Mouse (Mus musculus) neural tube, embryonic 14.5 days (tissue): ENCODE results near the gene B9d1. TPM values are rescaled to one million over a fixed set of nuclear protein-coding genes. Genes with fewer than 3 reads are reported as not detected.

ENCODE experiments used
- ATAC-seq: fragments of 200-750 bp; cut with Nextera tagmentation; 2 replicates; pipeline ENCODE4 v1.8.0; 2017; ENCODE audit warnings: low read depth, mild to moderate bottlenecking, moderate TSS enrichment, moderate library complexity
- H3K27ac ChIP-seq: fragments of 300-500 bp; sonication (generic); 2 replicates; pipeline ENCODE4 v1.5.1; 2014; ENCODE audit warnings: low read depth, mild to moderate bottlenecking, control low read depth, low read length, moderate library complexity, mixed read lengths
- H3K27me3 ChIP-seq: fragments of 300-500 bp; sonication (generic); 2 replicates; pipeline ENCODE4 v1.6.1; 2014; ENCODE audit warnings: low read length; ENCODE audit not compliant: control insufficient read depth, insufficient read depth
- H3K36me3 ChIP-seq: fragments of 300-500 bp; sonication (generic); 2 replicates; pipeline ENCODE4 v1.6.1; 2014; ENCODE audit warnings: low read length, mixed read lengths; ENCODE audit not compliant: control insufficient read depth, insufficient read depth
- H3K4me1 ChIP-seq: fragments of 300-500 bp; sonication (generic); 2 replicates; pipeline ENCODE4 v1.6.1; 2014; ENCODE audit warnings: low read length; ENCODE audit not compliant: control insufficient read depth, insufficient read depth
- H3K4me2 ChIP-seq: fragments of 300-500 bp; sonication (generic); 2 replicates; pipeline ENCODE4 v1.6.1; 2014; ENCODE audit warnings: mild to moderate bottlenecking, low read depth, low read length, control low read depth
- H3K4me3 ChIP-seq: fragments of 300-500 bp; sonication (generic); 2 replicates; pipeline ENCODE4 v1.5.1; 2014; ENCODE audit warnings: low read depth, low read length, control low read depth, mixed read lengths
- H3K9ac ChIP-seq: fragments of 300-500 bp; sonication (generic); replicated peaks from 2 replicates; pipeline ENCODE4 v1.6.1; 2014; ENCODE audit warnings: low read depth, mild to moderate bottlenecking, control low read depth, low read length, mixed read lengths
- H3K9me3 ChIP-seq: fragments of 300-500 bp; sonication (generic); 2 replicates; pipeline ENCODE4 v1.6.1; 2016; ENCODE audit warnings: low read length; ENCODE audit not compliant: control insufficient read depth
- WGBS: fragments of 180-500 bp; shearing (Covaris S2); extraction: QIAGEN DNeasy Blood & Tissue Kit; methylation state at CpG from one replicate; pipeline ENCODE4 v1.1.7; 2014; 5-methylcytosine and 5-hydroxymethylcytosine counted together
- polyA plus RNA-seq: library from polyadenylated mRNA; unstranded; fragments of >200 nt; fragmentation: Nextera tagmentation; extraction: Ambion mirVana; gene quantifications from 2 replicates; pipeline ENCODE4 v1.2.1, GENCODE M21; 2014

Gene B9d1
- polyA plus RNA-seq, 1 experiment from 2014 or later = 36.9 TPM

DNA sequence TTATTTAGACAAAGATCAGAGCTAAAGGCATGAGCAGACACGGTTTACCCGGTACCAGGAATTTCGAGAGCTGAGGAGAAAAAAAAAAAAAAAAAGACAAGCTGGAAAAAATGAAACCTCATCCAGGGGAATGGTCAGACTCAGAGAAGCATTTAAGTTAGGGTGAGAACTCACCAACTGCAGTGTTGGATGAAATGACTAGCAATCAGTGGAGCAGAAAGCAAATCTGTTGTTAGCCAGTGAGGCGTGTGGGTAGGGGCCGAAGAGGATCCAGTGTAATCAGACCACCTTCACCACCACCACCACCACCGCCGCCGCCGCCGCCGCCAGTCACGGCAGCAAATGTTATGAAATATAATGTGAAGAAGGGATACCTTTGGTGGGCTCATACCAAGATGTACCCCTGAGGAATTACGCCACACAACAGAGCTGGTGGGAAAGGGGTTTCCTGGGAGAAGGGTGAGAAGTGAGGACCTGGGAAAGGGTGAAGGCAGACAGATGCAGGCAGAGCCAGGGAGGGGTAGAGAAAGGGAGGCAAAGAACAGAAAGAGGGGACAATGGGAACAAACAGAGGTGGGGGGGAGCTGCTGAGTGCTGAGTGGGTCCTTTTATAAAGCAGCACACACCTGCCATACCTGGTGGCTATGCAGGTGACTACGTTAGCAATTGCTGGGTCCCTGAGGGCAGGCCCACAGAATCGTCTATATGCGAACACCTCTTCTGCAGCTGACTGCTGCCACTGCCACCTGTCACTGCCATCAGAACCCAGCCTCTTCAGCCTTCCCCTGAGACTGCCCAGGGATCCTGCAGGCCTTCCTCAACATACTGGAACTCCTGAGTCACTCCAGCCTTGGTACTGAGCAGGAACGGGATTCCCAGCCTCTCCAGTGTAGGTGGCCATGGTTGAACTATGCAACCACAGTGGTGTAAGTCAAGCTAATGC is 27.1 kb upstream of the B9d1 start:
- no peaks in the 10 kb centered on the region for H3K4me1 ChIP-seq
- 61% methylated on average over 17 of the region's 17 CpGs for WGBS
- no peak overlapping the region for H3K9ac ChIP-seq
- no peak for ATAC-seq
- H3K27me3 ChIP-seq = no peaks in the 10 kb centered on the region
- H3K36me3 ChIP-seq = no peaks in the 10 kb centered on the region
- no peaks in the 10 kb centered on the region for H3K9me3 ChIP-seq
- H3K4me2 ChIP-seq = no peak overlapping the region
- H3K27ac ChIP-seq = no peak overlapping the region
- no peak overlapping the region for H3K4me3 ChIP-seq

DNA sequence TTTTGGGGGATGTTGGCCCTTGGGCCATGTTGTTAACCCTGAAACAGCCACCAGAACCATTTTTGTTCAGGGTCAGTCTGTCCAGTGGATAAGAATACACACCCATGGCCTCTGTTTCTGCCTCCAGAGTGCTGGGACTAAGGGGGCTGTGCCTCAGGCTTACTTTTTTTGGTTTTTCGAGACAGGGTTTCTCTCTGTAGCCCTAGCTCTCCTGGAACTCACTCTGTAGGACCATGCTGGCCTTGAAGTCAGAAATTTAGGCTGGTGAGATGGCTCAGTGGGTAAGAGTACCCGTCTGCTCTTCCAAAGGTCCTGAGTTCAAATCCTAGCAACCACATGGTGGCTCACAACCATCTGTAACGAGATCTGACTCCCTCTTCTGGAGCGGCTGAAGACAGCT is 26.2 kb upstream of the B9d1 start:
- 89% methylated on average over 4 of the region's 4 CpGs for WGBS
- Histone ChIP-seq H3K4me2 (no peak overlapping the region), H3K4me1 (no peaks in the 10 kb centered on the region), H3K9me3 (no peaks in the 10 kb centered on the region), H3K9ac (no peak overlapping the region), H3K27me3 (no peaks in the 10 kb centered on the region), H3K36me3 (no peaks in the 10 kb centered on the region), H3K27ac (no peak overlapping the region), H3K4me3 (no peak overlapping the region)
- ATAC-seq = no peak

DNA sequence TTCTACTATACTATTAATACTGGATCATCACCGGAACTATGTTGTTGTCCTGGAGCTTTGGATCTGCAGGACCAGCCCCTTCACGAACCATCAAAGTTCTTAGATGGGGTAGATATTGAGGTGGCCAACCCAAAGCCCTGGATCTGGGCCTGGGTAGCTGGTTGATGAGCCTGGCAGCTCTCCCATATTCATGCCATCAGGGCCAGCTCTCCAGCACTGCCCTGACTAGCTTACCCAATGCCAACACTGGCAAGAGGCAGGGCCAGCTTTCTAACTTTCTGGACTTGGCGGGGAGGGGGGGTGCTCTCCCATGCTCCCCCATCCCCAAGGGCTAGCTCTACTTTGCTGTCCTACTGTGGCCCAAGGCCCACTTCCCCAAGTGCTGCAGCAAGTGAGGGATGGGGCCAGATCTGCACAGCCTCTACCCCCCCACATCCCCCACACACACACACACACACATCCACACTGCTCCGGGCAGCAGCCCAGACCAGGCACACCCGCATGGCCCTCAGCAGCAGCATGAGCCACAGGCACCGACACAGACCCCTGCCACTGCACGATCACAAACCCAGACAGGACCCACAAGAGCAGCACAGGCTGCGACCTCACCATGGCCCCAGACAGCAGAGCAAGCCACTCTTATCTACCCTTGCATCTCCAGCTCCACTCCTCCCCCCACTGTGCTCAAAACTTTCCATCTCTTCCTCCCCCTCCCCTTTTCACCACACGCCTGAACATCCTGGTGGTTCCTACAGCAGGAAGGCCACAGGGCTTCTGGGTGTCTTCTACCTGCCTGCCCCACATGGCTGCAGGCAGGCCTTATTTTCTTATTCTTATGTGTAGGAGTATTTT is 23.5 kb upstream of the B9d1 start:
- no peak overlapping the region for H3K4me2 ChIP-seq
- no peak overlapping the region for H3K9ac ChIP-seq
- WGBS = 86% methylated on average over 9 of the region's 9 CpGs
- H3K27ac ChIP-seq = no peak overlapping the region
- no peak overlapping the region for H3K4me3 ChIP-seq
- H3K9me3 ChIP-seq = no peaks in the 10 kb centered on the region
- peaks cover 14% of the 10 kb centered on the region for H3K4me1 ChIP-seq
- no peaks in the 10 kb centered on the region for H3K27me3 ChIP-seq
- no peak for ATAC-seq
- no peaks in the 10 kb centered on the region for H3K36me3 ChIP-seq

DNA sequence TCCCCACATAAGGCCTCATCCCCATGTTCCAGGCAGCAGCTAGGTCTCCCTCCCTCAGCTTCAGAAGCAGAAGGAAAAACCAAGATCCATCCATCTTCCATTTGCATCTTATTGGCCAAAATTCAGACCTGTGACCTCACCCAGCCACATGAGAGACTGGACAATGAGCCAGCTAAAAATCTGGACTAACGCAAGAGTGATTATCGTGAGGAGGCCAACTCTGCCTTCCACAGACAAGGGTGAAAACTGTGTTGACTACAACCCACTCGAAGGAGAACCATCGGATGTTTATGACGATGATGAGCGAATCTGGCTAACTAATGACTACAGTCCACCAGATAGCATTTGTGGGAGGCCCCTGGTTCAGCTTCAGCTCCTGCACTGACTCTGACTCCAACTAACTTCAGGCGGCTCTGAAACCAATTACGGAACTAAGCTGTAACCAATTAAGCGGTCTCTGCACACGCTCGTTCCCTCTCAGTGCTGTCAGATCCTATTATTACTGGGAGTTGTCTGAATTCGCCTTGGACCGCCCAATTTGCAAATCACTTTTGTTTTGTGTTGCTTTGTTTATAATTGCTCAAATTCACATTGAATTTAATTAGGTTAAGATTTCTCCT is 21.6 kb upstream of the B9d1 start:
- Histone ChIP-seq H3K9ac (no peak overlapping the region), H3K4me1 (peaks cover 20% of the 10 kb centered on the region), H3K27me3 (no peaks in the 10 kb centered on the region), H3K9me3 (no peaks in the 10 kb centered on the region), H3K4me3 (no peak overlapping the region), H3K27ac (no peak overlapping the region), H3K4me2 (no peak overlapping the region), H3K36me3 (0 out of 2 replicates have a peak, but pooled peaks cover 4% of the 10 kb centered on the region)
- no peak for ATAC-seq
- 71% methylated on average over 13 of the region's 13 CpGs for WGBS

DNA sequence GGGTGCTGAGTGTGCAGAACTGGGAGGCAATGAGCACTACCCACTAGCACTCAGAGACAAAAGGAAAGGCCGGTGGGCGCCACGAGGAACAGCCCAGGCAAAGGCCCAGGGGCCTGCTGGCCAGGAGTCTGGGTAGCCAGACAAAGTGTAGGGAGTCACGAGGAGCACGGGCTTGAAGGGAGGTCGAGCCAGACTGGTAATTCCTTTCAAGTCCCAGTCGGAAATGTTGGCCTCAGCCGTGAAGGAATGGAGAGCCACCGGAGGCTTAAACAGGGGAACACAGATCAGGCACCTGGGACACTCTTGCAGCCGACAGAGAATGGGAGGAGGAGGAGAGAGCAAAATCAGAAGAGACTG is 20.7 kb upstream of the B9d1 start:
- H3K9ac ChIP-seq = 0 out of 2 replicates have a peak overlapping the region, but pooled peaks have one; percentile 30
- H3K27me3 ChIP-seq = no peaks in the 10 kb centered on the region
- H3K36me3 ChIP-seq = peaks cover 9% of the 10 kb centered on the region
- peaks cover 20% of the 10 kb centered on the region for H3K4me1 ChIP-seq
- no peak for ATAC-seq
- peak overlapping the region; percentile 74 for H3K27ac ChIP-seq
- WGBS = 17% methylated on average over 10 of the region's 10 CpGs
- H3K9me3 ChIP-seq = no peaks in the 10 kb centered on the region
- H3K4me2 ChIP-seq = no peak overlapping the region
- no peak overlapping the region for H3K4me3 ChIP-seq

DNA sequence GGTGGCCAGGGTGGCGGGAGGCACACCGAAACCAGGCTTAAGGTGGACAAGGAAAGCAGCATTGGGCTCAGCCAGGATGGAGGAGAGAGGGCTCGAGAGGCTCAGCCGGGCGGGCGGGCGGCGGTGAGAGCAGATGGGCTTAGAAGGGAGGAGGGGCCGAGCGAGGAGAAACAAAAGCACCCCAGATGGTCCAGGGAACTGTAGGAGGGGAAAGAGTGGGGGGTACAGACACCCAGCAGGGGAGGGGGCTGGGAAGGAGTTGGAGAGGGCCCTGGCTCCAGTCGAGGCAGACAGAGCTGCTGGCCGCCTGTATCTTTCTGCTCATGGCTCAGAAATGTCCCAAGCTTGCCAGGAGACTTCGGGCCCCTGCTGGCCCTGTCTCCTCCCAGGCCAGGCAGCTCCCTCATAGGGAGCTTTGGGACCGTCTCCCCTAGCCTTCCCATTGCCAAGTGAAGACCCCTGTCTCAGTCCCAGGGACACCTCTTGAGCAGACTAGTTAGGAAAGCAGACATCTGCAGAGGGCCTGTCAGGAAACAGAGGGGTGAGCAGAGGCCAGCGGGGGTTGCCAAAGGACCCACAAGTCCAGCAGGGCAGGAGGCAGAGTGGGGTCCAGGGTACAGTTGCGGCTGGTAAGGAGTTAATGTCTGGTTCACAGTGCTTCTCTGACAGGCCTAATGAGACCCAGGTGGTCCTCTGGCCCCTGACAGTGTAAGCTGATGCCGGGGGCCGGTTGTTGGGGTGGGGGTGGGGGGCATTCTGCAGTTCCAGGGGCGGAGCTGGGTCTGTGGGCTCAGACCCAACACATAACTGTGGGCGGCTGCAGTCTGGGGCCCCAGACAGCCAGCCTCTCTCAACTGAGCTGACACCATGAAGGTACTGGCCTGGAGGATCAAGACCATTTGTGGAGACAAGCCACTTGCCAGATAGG is 20.1 kb upstream of the B9d1 start, which contains the start of gene Mfap4:
Gene Mfap4, plus strand, starts transcription at position 819 of the 928 bp plus-strand sequence.
- peak; percentile 70 for ATAC-seq
- Histone ChIP-seq H3K27me3 (no peaks in the 10 kb centered on the region), H3K36me3 (peaks cover 15% of the 10 kb centered on the region), H3K4me3 (0 out of 2 replicates have a peak within 1 kb of the TSS, but pooled peaks have one; percentile 2), H3K27ac (peak within 1 kb of the TSS; percentile 74), H3K9me3 (no peaks in the 10 kb centered on the region), H3K4me1 (peaks cover 20% of the 10 kb centered on the region), H3K4me2 (peak within 1 kb of the TSS; percentile 29; the same call in 1 of the 2 replicates), H3K9ac (peak within 1 kb of the TSS; percentile 30; the same call in 1 of the 2 replicates)
- 8% methylated on average over 19 of the region's 20 CpGs for WGBS

DNA sequence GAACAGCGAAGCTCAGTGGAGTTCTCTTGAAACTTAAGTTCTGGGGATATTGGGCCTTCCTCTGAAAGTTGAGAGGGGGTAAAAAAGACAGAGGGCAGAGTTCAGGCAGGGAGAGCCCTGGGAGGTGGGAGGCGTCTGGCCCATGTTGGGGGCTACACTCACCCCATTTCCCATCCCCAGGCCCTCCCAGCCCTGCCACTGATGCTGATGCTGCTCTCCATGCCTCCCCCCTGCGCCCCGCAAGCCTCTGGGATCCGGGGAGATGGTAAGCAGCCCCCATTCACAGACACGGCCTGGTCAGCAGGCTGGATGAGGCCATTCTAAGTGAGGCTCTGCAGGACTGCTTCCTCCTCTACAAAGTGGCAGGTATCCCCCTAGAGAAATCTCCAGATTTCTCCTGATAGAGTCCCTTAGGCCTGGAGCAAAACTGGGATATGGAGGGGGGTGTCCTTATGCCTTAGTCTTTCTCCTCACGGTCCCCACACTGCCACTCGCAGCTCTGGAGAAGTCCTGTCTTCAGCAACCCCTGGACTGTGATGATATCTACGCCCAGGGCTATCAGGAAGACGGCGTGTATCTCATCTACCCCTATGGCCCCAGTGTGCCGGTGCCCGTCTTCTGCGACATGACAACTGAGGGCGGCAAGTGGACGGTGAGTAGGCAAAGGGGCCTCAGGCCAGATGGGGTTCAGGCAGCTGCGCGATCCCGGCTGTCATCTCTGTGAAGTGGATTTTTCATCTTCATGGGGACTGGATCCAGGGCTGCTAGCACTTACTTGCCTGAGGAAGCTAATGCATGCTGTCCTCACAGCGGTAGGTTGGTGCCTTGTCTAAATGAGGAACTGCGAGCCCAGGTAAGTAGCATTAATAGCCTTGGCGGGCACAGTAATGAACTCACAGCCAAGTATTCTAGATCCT is 19.1 kb upstream of the B9d1 start:
- Histone ChIP-seq H3K4me2 (peak overlapping the region; percentile 29; the same call in 1 of the 2 replicates), H3K27me3 (no peaks in the 10 kb centered on the region), H3K36me3 (peaks cover 23% of the 10 kb centered on the region), H3K4me3 (0 out of 2 replicates have a peak overlapping the region, but pooled peaks have one; percentile 2), H3K9me3 (no peaks in the 10 kb centered on the region), H3K4me1 (peaks cover 20% of the 10 kb centered on the region), H3K9ac (no peak overlapping the region; the same call in 1 of the 2 replicates), H3K27ac (peak overlapping the region; percentile 74; the same call in 1 of the 2 replicates)
- 46% methylated on average over 22 of the region's 22 CpGs for WGBS
- ATAC-seq = no peak
